Mouse (Mus musculus) testis, adult 2 months (tissue): ENCODE data around the gene Trim7.

Experiments used
- CTCF ChIP-seq: fragments of 200-500 bp; IDR thresholded peaks from 2 replicates; pipeline ENCODE4 v1.5.1; 2012; ENCODE audit warnings: low read depth, mild to moderate bottlenecking, inconsistent platforms, low read length, moderate library complexity; ENCODE audit not compliant: control insufficient read depth, insufficient read depth, insufficient replicate concordance
- POLR2A ChIP-seq: fragments of 200-500 bp; IDR thresholded peaks from 2 replicates; pipeline ENCODE4 v1.6.1; 2012; ENCODE audit warnings: low read depth, mild to moderate bottlenecking, inconsistent platforms, low read length, moderate library complexity; ENCODE audit not compliant: control insufficient read depth

DNA sequence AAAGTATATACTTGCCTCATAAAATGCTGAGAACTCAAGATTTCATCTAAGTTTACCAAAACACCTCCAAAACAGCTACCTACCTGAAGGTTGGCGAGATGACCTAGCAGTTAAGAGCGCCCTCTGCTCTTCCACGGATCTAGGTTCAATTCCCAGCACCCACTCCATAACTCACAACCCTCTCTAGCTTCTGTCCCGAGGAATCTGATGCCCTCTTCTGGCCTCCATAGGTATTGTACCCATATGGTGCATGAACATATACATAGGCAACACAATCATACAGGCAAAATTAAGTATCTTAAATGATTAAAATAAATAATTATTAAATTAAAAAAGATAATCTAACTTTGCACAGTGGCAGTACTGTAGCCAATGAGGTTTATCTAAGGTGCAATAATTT is 43.7 kb upstream of the Trim7 start:
- TF ChIP-seq POLR2A: no peak
- TF ChIP-seq CTCF: no peak
